In genomic region chr15:12233021-12233420, GRCm38 (mm10) we compare ENCODE assay signal across 16 mouse cellular contexts. TPM values are rescaled to one million over a fixed set of nuclear protein-coding genes. Genes with fewer than 3 reads are reported as not detected.
DNase-seq lines count a peak whose midpoint lies in the region; ATAC-seq lines count a peak whose summit lies in the region.
"Had no signal": no experiment of that assay in that cellular context is flagged by ENCODE, and none has a peak within 500 bp of the region (broad histone marks: within the 10 kb centered on the region; RNA-seq: fewer than 3 reads in every experiment).

No protein-coding gene starts in this region.

- ATAC-seq in heart, embryonic 16.5 days (replicated peaks; ENCODE audit: extremely low read depth, insufficient read depth, low FRiP score) = no peak
- no peak for ATAC-seq in lung, embryonic 15.5 days (ENCODE audit: borderline replicate concordance, extremely low read depth, low FRiP score, low TSS enrichment)
- no peak for ATAC-seq in limb, embryonic 15.5 days (ENCODE audit: insufficient number of reproducible peaks, low FRiP score, low TSS enrichment, low read depth)
- ATAC-seq in stomach, embryonic 16.5 days (ENCODE audit: insufficient read depth, low FRiP score) = no peak
- ATAC-seq: activated CD4-positive, CD25-positive, alpha-beta regulatory T cell, adult 4 months; Patski had no signal

- no peak for DNase-seq in heart, adult 9 months (ENCODE audit: low spot score in 2 of 2)
- DNase-seq in lung, adult 18-20 months = no peak
- no peak for DNase-seq in left cerebral cortex, adult 11 months (ENCODE audit: low spot score)
- DNase-seq: adrenal gland, postnatal 25 days; cerebellum, adult 2 months; gastrocnemius, postnatal 25 days; midbrain, embryonic 14.5 days had no signal

- no peaks in the 10 kb centered on the region for H3K27me3 ChIP-seq in heart, embryonic 16.5 days (ENCODE audit: control insufficient read depth, insufficient read depth, low read length)
- no peaks in the 10 kb centered on the region for H3K27me3 ChIP-seq in lung, embryonic 15.5 days
- no peaks in the 10 kb centered on the region for H3K27me3 ChIP-seq in limb, embryonic 15.5 days
- no peaks in the 10 kb centered on the region for H3K27me3 ChIP-seq in stomach, embryonic 16.5 days (ENCODE audit: control insufficient read depth, insufficient read depth, low read length)
- H3K27me3 ChIP-seq: embryonic facial prominence, embryonic 13.5 days; hindbrain, embryonic 12.5 days; intestine, embryonic 15.5 days; Patski had no signal

- no peak overlapping the region for H3K9ac ChIP-seq in heart, embryonic 16.5 days (ENCODE audit: low read length)
- no peak overlapping the region for H3K9ac ChIP-seq in lung, embryonic 15.5 days
- H3K9ac ChIP-seq in limb, embryonic 15.5 days = no peak overlapping the region
- H3K9ac ChIP-seq in stomach, embryonic 16.5 days (ENCODE audit: low read length) = no peak overlapping the region
- H3K9ac ChIP-seq: embryonic facial prominence, embryonic 13.5 days; hindbrain, embryonic 12.5 days had no signal

- no peak overlapping the region for H3K4me2 ChIP-seq in heart, embryonic 16.5 days (ENCODE audit: low read depth, low read length)
- peak overlapping the region; percentile 36; the same call in 1 of the 2 replicates for H3K4me2 ChIP-seq in lung, embryonic 15.5 days
- no peak overlapping the region for H3K4me2 ChIP-seq in limb, embryonic 15.5 days
- no peak overlapping the region for H3K4me2 ChIP-seq in stomach, embryonic 16.5 days (ENCODE audit: low read depth, low read length)
- H3K4me2 ChIP-seq: embryonic facial prominence, embryonic 13.5 days; hindbrain, embryonic 12.5 days; intestine, embryonic 15.5 days had no signal

- peaks cover 23% of the 10 kb centered on the region for H3K36me3 ChIP-seq in heart, embryonic 16.5 days (ENCODE audit: control insufficient read depth, insufficient read depth)
- peaks cover 20% of the 10 kb centered on the region; the same call in 1 of the 2 replicates for H3K36me3 ChIP-seq in lung, embryonic 15.5 days
- peaks cover 52% of the 10 kb centered on the region for H3K36me3 ChIP-seq in limb, embryonic 15.5 days
- no peaks in the 10 kb centered on the region for H3K36me3 ChIP-seq in stomach, embryonic 16.5 days (ENCODE audit: control insufficient read depth, insufficient read depth, low read length)

- H3K9me3 ChIP-seq in heart, embryonic 16.5 days (replicated peaks; ENCODE audit: control insufficient read depth, low read length) = no peaks in the 10 kb centered on the region
- no peaks in the 10 kb centered on the region for H3K9me3 ChIP-seq in lung, embryonic 15.5 days
- no peaks in the 10 kb centered on the region for H3K9me3 ChIP-seq in limb, embryonic 15.5 days
- no peaks in the 10 kb centered on the region for H3K9me3 ChIP-seq in stomach, embryonic 16.5 days (replicated peaks; ENCODE audit: control insufficient read depth, low read length)
- H3K9me3 ChIP-seq: embryonic facial prominence, embryonic 13.5 days; hindbrain, embryonic 12.5 days; intestine, embryonic 15.5 days had no signal

- peak overlapping the region; percentile 17 for H3K27ac ChIP-seq in heart, embryonic 16.5 days (ENCODE audit: low read length)
- peak overlapping the region; percentile 77 for H3K27ac ChIP-seq in lung, embryonic 15.5 days
- peak overlapping the region; percentile 30; the same call in 1 of the 2 replicates for H3K27ac ChIP-seq in limb, embryonic 15.5 days
- peak overlapping the region; percentile 68; the same call in 1 of the 2 replicates for H3K27ac ChIP-seq in stomach, embryonic 16.5 days (ENCODE audit: low read length)
- H3K27ac ChIP-seq: embryonic facial prominence, embryonic 13.5 days; hindbrain, embryonic 12.5 days had no signal

- WGBS in heart, embryonic 16.5 days = 79% methylated on average over 4 of the region's 4 CpGs
- 63% methylated on average over 4 of the region's 4 CpGs for WGBS in lung, embryonic 15.5 days
- WGBS in limb, embryonic 15.5 days = 76% methylated on average over 4 of the region's 4 CpGs
- 74% methylated on average over 4 of the region's 4 CpGs for WGBS in stomach, embryonic 16.5 days

- H3K4me3 ChIP-seq in heart, embryonic 16.5 days (ENCODE audit: low read length) = no peak overlapping the region
- H3K4me3 ChIP-seq in lung, embryonic 15.5 days = no peak overlapping the region
- no peak overlapping the region for H3K4me3 ChIP-seq in limb, embryonic 15.5 days
- no peak overlapping the region for H3K4me3 ChIP-seq in stomach, embryonic 16.5 days (replicated peaks; ENCODE audit: low read length)
- H3K4me3 ChIP-seq: embryonic facial prominence, embryonic 13.5 days; hindbrain, embryonic 12.5 days; intestine, embryonic 15.5 days had no signal

- peaks cover 41% of the 10 kb centered on the region for H3K4me1 ChIP-seq in heart, embryonic 16.5 days (ENCODE audit: control insufficient read depth, insufficient read depth, low read length)
- H3K4me1 ChIP-seq in lung, embryonic 15.5 days = peaks cover 33% of the 10 kb centered on the region
- peaks cover 11% of the 10 kb centered on the region for H3K4me1 ChIP-seq in limb, embryonic 15.5 days
- peaks cover 26% of the 10 kb centered on the region for H3K4me1 ChIP-seq in stomach, embryonic 16.5 days (ENCODE audit: control insufficient read depth, insufficient read depth, low read length)

RNA-seq across cellular contexts. Expression of gene Mtmr12, which starts 28.2 kb away (rescaled TPM):
- 13.0 and 13.1 TPM in 2 replicates for polyA plus RNA-seq in heart, embryonic 16.5 days (2015; fragmentation: Nextera tagmentation; extraction: Ambion mirVana)
- 18.2 and 19.1 TPM in 2 replicates for polyA plus RNA-seq in lung, embryonic 15.5 days (2015; fragmentation: Nextera tagmentation; extraction: Ambion mirVana)
- polyA plus RNA-seq in limb, embryonic 15.5 days (2015; fragmentation: Nextera tagmentation; extraction: Ambion mirVana) = 15.0 TPM in 2 replicates
- polyA plus RNA-seq in stomach, embryonic 16.5 days (2015; fragmentation: Nextera tagmentation; extraction: Ambion mirVana) = 16.1 and 17.2 TPM in 2 replicates

Comparison
In these comparisons a context has a peak if more than half of its experiments do, and no peak if none do; other contexts are left out.
1. H3K27ac ChIP-seq: peak in every context shown above with its lines; median percentile 77 in lung, embryonic 15.5 days; 68 in stomach, embryonic 16.5 days; 30 in limb, embryonic 15.5 days; 17 in heart, embryonic 16.5 days.